Mouse (Mus musculus) urinary bladder, postnatal 14 days (tissue): ENCODE measurements around the gene Srpk1.
A peak's percentile ranks its signal among the peaks of the same experiment; 100 is the strongest.

Experiments used
- DNase-seq: peaks from one replicate; pipeline ENCODE4 v3.0.0; 2021; ENCODE audit warnings: low spot score

Srpk1 gene

GRCm38 (mm10) chr17:28622300-28622759 lies at the start of gene Srpk1:
TSS of gene Srpk1 (minus strand) at chr17:28622709.
- DNase-seq: peak; percentile 92

- no peak for DNase-seq
Observed at GRCm38 (mm10) chr17:28659564-28659963, 37.1 kb upstream of the Srpk1 start.

- no peak for DNase-seq
Observed at GRCm38 (mm10) chr17:28657936-28658335, 35.4 kb upstream of the Srpk1 start.

GRCm38 (mm10) chr17:28650268-28650667 lies 27.8 kb upstream of the Srpk1 start:
- DNase-seq: no peak

GRCm38 (mm10) chr17:28648607-28649370 lies 26.3 kb upstream of the Srpk1 start:
- DNase-seq: peak; percentile 24

GRCm38 (mm10) chr17:28646221-28646620 lies 23.7 kb upstream of the Srpk1 start:
- no peak for DNase-seq

- DNase-seq: no peak
Observed at GRCm38 (mm10) chr17:28644112-28644511, 21.6 kb upstream of the Srpk1 start.

- no peak for DNase-seq
Observed at GRCm38 (mm10) chr17:28643697-28644096, 21.2 kb upstream of the Srpk1 start.

- DNase-seq: no peak
Observed at GRCm38 (mm10) chr17:28640113-28640512, 17.6 kb upstream of the Srpk1 start.

- peak; percentile 30 for DNase-seq
Observed at GRCm38 (mm10) chr17:28637711-28638690, 15.5 kb upstream of the Srpk1 start.

GRCm38 (mm10) chr17:28635842-28636241 lies 13.3 kb upstream of the Srpk1 start:
- DNase-seq: no peak

- no peak for DNase-seq
Observed at GRCm38 (mm10) chr17:28629125-28629524, 6.6 kb upstream of the Srpk1 start.

GRCm38 (mm10) chr17:28628248-28629124 lies 6.0 kb upstream of the Srpk1 start:
- DNase-seq: no peak

GRCm38 (mm10) chr17:28626937-28627336 lies 4.4 kb upstream of the Srpk1 start:
- DNase-seq: no peak

- DNase-seq: no peak
Observed at GRCm38 (mm10) chr17:28625327-28625726, 2.8 kb upstream of the Srpk1 start.

- no peak for DNase-seq
Observed at GRCm38 (mm10) chr17:28624841-28625240, 2.3 kb upstream of the Srpk1 start.

GRCm38 (mm10) chr17:28621381-28622299 lies 869 bp downstream of the Srpk1 start:
- DNase-seq: peak; percentile 48

- no peak for DNase-seq
Observed at GRCm38 (mm10) chr17:28618775-28619174, 3.7 kb downstream of the Srpk1 start.

- DNase-seq: no peak
Observed at GRCm38 (mm10) chr17:28618124-28618523, 4.4 kb downstream of the Srpk1 start.

GRCm38 (mm10) chr17:28617636-28618035 lies 4.9 kb downstream of the Srpk1 start:
- no peak for DNase-seq

- no peak for DNase-seq
Observed at GRCm38 (mm10) chr17:28615332-28615731, 7.2 kb downstream of the Srpk1 start.
